Mouse (Mus musculus) ES-E14 (cell line): Measurements from ENCODE around the gene Aamp.

Experiments
- CHD2 ChIP-seq: IDR thresholded peaks from 2 replicates; pipeline ENCODE4 v1.6.1; 2014; ENCODE audit warnings: mild to moderate bottlenecking, low read depth, low read length, inconsistent platforms
- MAFK ChIP-seq: IDR thresholded peaks from 2 replicates; pipeline ENCODE4 v1.6.1; 2014; ENCODE audit warnings: mild to moderate bottlenecking, low read depth, low read length, inconsistent platforms; ENCODE audit not compliant: insufficient read depth
- ZC3H11A ChIP-seq: IDR thresholded peaks from 2 replicates; pipeline ENCODE4 v1.6.1; 2012; ENCODE audit warnings: low read depth, mild to moderate bottlenecking, inconsistent platforms, low read length, borderline replicate concordance

DNA sequence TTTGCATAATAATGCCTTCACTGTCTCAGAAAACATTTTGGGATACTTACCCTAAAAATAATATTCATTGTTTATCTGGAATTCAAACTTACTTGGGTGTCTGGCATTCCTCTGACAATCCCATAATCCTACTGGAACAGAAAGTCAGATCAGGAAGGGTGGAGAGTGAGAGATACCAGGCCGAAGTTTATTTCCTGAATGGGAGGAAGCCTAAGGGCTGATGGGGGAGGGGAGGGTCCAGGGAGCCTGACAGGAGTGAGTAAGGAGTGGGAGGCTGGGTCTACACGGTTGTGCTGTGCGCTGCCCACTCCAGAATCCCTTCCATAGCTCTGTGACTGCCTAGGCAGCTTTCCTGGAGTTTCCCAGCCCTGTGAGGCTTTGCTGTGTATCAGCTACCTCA, 25.2 kb upstream of the Aamp start:
- no peak for TF ChIP-seq ZC3H11A
- no peak for TF ChIP-seq MAFK
- no peak for TF ChIP-seq CHD2
